Comparison of ENCODE assay signal across 19 mouse cellular contexts in genomic region chr9:50240923-50241322, GRCm38 (mm10).
DNase-seq lines count a peak whose midpoint lies in the region; ATAC-seq and TF ChIP-seq lines count a peak whose summit lies in the region.
"Had no signal": no experiment of that assay in that cellular context is flagged by ENCODE, and none has a peak within 500 bp of the region (broad histone marks: within the 10 kb centered on the region; RNA-seq: fewer than 3 reads in every experiment).

No protein-coding gene starts in this region.

- no peak for DNase-seq in hindbrain, embryonic 11.5 days (ENCODE audit: low spot score)
- DNase-seq in Muller cell, postnatal 12 days (ENCODE audit: inconsistent ontology term), result peak; percentile 19
- DNase-seq in brain, embryonic 14.5 days (ENCODE audit: low read depth), result peak; percentile 90
- DNase-seq in forelimb bud, embryonic 11.5 days (ENCODE audit: low read depth, low spot score), result peak; percentile 3
- no peak for DNase-seq in spleen, postnatal 4 days (ENCODE audit: low spot score in 2 of 2)
- no peak for DNase-seq in kidney, adult 11 months
- DNase-seq: cerebellum, adult 11 months; gastrocnemius, postnatal 10 days; heart, adult 2 months; kidney, adult 8-10 months; kidney, postnatal 4 days; right cerebral cortex, adult 18-20 months; spleen, adult 18-20 months; thymus, adult 2 months had no signal

- no peak overlapping the region for H3K4me3 ChIP-seq in hindbrain, embryonic 13.5 days
- no peak overlapping the region for H3K4me3 ChIP-seq in hindbrain, embryonic 11.5 days (ENCODE audit: low read depth, low read length)
- H3K4me3 ChIP-seq: embryonic facial prominence, embryonic 15.5 days; heart, adult 2 months; heart, embryonic 15.5 days; midbrain, embryonic 10.5 days; stomach, embryonic 15.5 days had no signal

- TF ChIP-seq CTCF in brain, embryonic 14.5 days (IDR thresholded peaks at IDR 0.05; ENCODE audit: borderline replicate concordance, extremely low read depth, insufficient read depth, insufficient read length), result no peak

- H3K36me3 ChIP-seq in hindbrain, embryonic 13.5 days, result no peaks in the 10 kb centered on the region
- no peaks in the 10 kb centered on the region for H3K36me3 ChIP-seq in hindbrain, embryonic 11.5 days (ENCODE audit: control insufficient read depth, insufficient read depth, low read length)
- H3K36me3 ChIP-seq: embryonic facial prominence, embryonic 15.5 days; heart, embryonic 15.5 days; midbrain, embryonic 10.5 days; stomach, embryonic 15.5 days had no signal

- H3K4me2 ChIP-seq in hindbrain, embryonic 13.5 days, result no peak overlapping the region
- H3K4me2 ChIP-seq in hindbrain, embryonic 11.5 days (replicated peaks; ENCODE audit: low read depth, low read length), result no peak overlapping the region
- H3K4me2 ChIP-seq: embryonic facial prominence, embryonic 15.5 days; heart, embryonic 15.5 days; stomach, embryonic 15.5 days had no signal

- peaks cover 48% of the 10 kb centered on the region for H3K4me1 ChIP-seq in hindbrain, embryonic 13.5 days (replicated peaks)
- H3K4me1 ChIP-seq in hindbrain, embryonic 11.5 days (replicated peaks; ENCODE audit: control insufficient read depth, insufficient read depth, low read length), result peaks cover 1% of the 10 kb centered on the region; the same call in 1 of the 2 replicates

- TF ChIP-seq POLR2A in brain, embryonic 14.5 days (IDR thresholded peaks at IDR 0.05; ENCODE audit: borderline replicate concordance, extremely low read depth, insufficient read depth, insufficient read length, poor library complexity, severe bottlenecking), result no peak

- 43% methylated on average over 8 of the region's 8 CpGs for WGBS in hindbrain, embryonic 13.5 days
- 62% methylated on average over 8 of the region's 8 CpGs for WGBS in hindbrain, embryonic 11.5 days

- no peaks in the 10 kb centered on the region for H3K9me3 ChIP-seq in hindbrain, embryonic 13.5 days
- H3K9me3 ChIP-seq in hindbrain, embryonic 11.5 days (ENCODE audit: control insufficient read depth, low read length), result no peaks in the 10 kb centered on the region
- H3K9me3 ChIP-seq: embryonic facial prominence, embryonic 15.5 days; heart, embryonic 15.5 days; midbrain, embryonic 10.5 days; stomach, embryonic 15.5 days had no signal

- peak overlapping the region; percentile 18; the same call in 1 of the 2 replicates for H3K27ac ChIP-seq in hindbrain, embryonic 13.5 days
- no peak overlapping the region for H3K27ac ChIP-seq in hindbrain, embryonic 11.5 days (ENCODE audit: low read depth, low read length)
- H3K27ac ChIP-seq: embryonic facial prominence, embryonic 15.5 days; heart, adult 2 months; heart, embryonic 15.5 days; midbrain, embryonic 10.5 days; stomach, embryonic 15.5 days had no signal

- no peak overlapping the region for H3K9ac ChIP-seq in hindbrain, embryonic 13.5 days
- H3K9ac ChIP-seq in hindbrain, embryonic 11.5 days (ENCODE audit: low read depth, low read length), result no peak overlapping the region
- H3K9ac ChIP-seq: embryonic facial prominence, embryonic 15.5 days; heart, embryonic 15.5 days; stomach, embryonic 15.5 days had no signal

- no peaks in the 10 kb centered on the region for H3K27me3 ChIP-seq in hindbrain, embryonic 13.5 days
- H3K27me3 ChIP-seq in hindbrain, embryonic 11.5 days (ENCODE audit: control insufficient read depth, insufficient read depth, low read length), result no peaks in the 10 kb centered on the region
- H3K27me3 ChIP-seq: embryonic facial prominence, embryonic 15.5 days; heart, embryonic 15.5 days; stomach, embryonic 15.5 days had no signal

- no peak for ATAC-seq in hindbrain, embryonic 13.5 days (ENCODE audit: low FRiP score)
- no peak for ATAC-seq in hindbrain, embryonic 11.5 days (ENCODE audit: low FRiP score)

Comparison
In these comparisons a context has a peak if more than half of its experiments do, and no peak if none do; other contexts are left out.
1. DNase-seq: peak in Muller cell, postnatal 12 days (single experiment), brain, embryonic 14.5 days (single experiment) and forelimb bud, embryonic 11.5 days (single experiment); none in hindbrain, embryonic 11.5 days (single experiment), spleen, postnatal 4 days (0 of 2) and kidney, adult 11 months (single experiment).